Mouse (Mus musculus) C2C12 (cell line): ENCODE measurements around the gene Lgals9.

Source experiments
- CEBPB ChIP-seq: IDR thresholded peaks from one replicate; pipeline ENCODE4 v1.6.1; 2011; ENCODE audit warnings: low read depth, mild to moderate bottlenecking, control low read depth, moderate library complexity
- CTCF ChIP-seq: IDR thresholded peaks from one replicate; pipeline ENCODE4 v1.5.1; 2011; ENCODE audit not compliant: control insufficient read depth, insufficient read depth, insufficient read length
- FOSL1 ChIP-seq: IDR thresholded peaks from one replicate; pipeline ENCODE4 v1.8.0; 2011; ENCODE audit warnings: mild to moderate bottlenecking, low read length; ENCODE audit not compliant: poor library complexity, insufficient read depth, severe bottlenecking
- MAX ChIP-seq: IDR thresholded peaks from one replicate; pipeline ENCODE4 v1.6.1; 2011; ENCODE audit warnings: mild to moderate bottlenecking, control low read depth
- MYOD1 ChIP-seq: IDR thresholded peaks from one replicate; pipeline ENCODE4 v1.6.1; 2011; ENCODE audit warnings: low read depth; ENCODE audit not compliant: control insufficient read depth, insufficient read length
- USF1 ChIP-seq: IDR thresholded peaks from one replicate; pipeline ENCODE4 v1.6.1; 2011; ENCODE audit warnings: low read depth, mild to moderate bottlenecking, control low read depth, moderate library complexity

DNA sequence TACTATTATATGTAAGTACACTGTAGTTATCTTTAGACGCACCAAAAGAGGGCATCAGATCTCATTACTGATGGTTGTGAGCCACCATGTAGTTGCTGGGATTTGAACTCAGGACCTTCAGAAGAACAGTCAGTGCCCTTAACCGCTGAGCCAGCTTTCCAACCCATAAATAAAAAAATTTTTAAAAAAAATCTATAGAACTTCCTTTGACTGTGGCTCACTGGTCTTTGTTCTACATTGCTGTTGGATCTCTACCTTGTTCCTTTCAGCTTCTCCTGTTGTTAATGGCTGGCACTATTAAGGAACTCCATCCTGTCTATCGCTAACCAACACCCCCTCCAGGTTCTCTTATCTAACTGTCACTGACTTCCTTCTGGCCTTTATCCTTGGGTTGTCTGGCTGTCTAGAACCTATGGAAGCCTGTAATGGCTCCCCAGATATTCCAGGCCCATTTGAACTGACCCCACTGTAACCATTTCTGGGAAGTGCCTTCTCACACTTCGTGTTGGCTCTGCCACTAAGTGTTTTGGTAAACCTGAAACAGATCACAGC lies 4.6 kb downstream of the Lgals9 start:
- TF ChIP-seq USF1 (no peak), CTCF (no peak), MAX (no peak), CEBPB (no peak), MYOD1 (no peak), FOSL1 (no peak)
